Mouse (Mus musculus) MEL (cell line): ENCODE results near the gene Psors1c2. TPM values are rescaled to one million over a fixed set of nuclear protein-coding genes. Genes with fewer than 3 reads are reported as not detected.

ENCODE experiments used
- DNase-seq: peaks from one replicate; pipeline ENCODE4 v3.0.0; 2011; ENCODE audit warnings: low read depth, low spot score
- H3K27ac ChIP-seq: 2 replicates; pipeline ENCODE4 v1.5.1; 2012; ENCODE audit warnings: low read depth, mild to moderate bottlenecking, control low read depth, low read length, moderate library complexity; ENCODE audit not compliant: control insufficient read depth
- H3K27me3 ChIP-seq, 2 experiments: fragments of 150-350 bp in 1 of 2; sonication (generic) in 1 of 2; 2 replicates each; pipeline ENCODE4 v1.6.1; 2012; ENCODE audit warnings: low read length in 2 of 2, mild to moderate bottlenecking in 2 of 2, improper control_type of control experiment in 1 of 2, moderate library complexity in 1 of 2; ENCODE audit not compliant: insufficient read depth in 2 of 2, control insufficient read depth in 1 of 2
- H3K36me3 ChIP-seq, 2 experiments: 2 replicates each; pipeline ENCODE4 v1.6.1; 2012 to 2014; ENCODE audit warnings: low read length in 2 of 2, improper control_type of control experiment in 1 of 2, inconsistent platforms in 1 of 2, mild to moderate bottlenecking in 1 of 2; ENCODE audit not compliant: insufficient read depth in 2 of 2, control insufficient read depth in 1 of 2
- H3K4me1 ChIP-seq, 2 experiments: fragments of 150-350 bp in 1 of 2; sonication (generic) in 1 of 2; 2 replicates each; pipeline ENCODE4 v1.6.1; 2012; ENCODE audit warnings: low read length in 2 of 2, improper control_type of control experiment in 1 of 2, mild to moderate bottlenecking in 1 of 2; ENCODE audit not compliant: insufficient read depth in 2 of 2, control insufficient read depth in 1 of 2
- H3K4me3 ChIP-seq, 2 experiments: fragments of 150-350 bp in 1 of 2; sonication (generic) in 1 of 2; 2 replicates each; pipeline ENCODE4 v1.5.1; 2012; ENCODE audit warnings: low read depth in 2 of 2, low read length in 2 of 2, mild to moderate bottlenecking in 2 of 2, moderate library complexity in 2 of 2, control low read depth in 1 of 2, improper control_type of control experiment in 1 of 2; ENCODE audit not compliant: control insufficient read depth in 1 of 2, insufficient read depth in 1 of 2
- H3K79me2 ChIP-seq: 2 replicates; pipeline ENCODE4 v1.6.1; 2012; ENCODE audit warnings: mild to moderate bottlenecking, low read length, moderate library complexity; ENCODE audit not compliant: control insufficient read depth, poor library complexity, insufficient read depth
- H3K9ac ChIP-seq: 2 replicates; pipeline ENCODE4 v1.6.1; 2012; ENCODE audit warnings: low read depth, mild to moderate bottlenecking, control low read depth, low read length, moderate library complexity; ENCODE audit not compliant: control insufficient read depth, poor library complexity, severe bottlenecking
- H3K9me3 ChIP-seq: fragments of 150-350 bp; sonication (generic); replicated peaks from 2 replicates; pipeline ENCODE4 v1.6.1; 2012; ENCODE audit warnings: mild to moderate bottlenecking, low read length, improper control_type of control experiment, moderate library complexity; ENCODE audit not compliant: insufficient read depth
- CHD1 ChIP-seq: IDR thresholded peaks from 2 replicates; pipeline ENCODE4 v1.6.1; 2012; ENCODE audit warnings: low read depth, mild to moderate bottlenecking, inconsistent platforms, low read length, improper control_type of control experiment
- CTCF ChIP-seq, 3 experiments: IDR thresholded peaks in 2 of 3; conservative IDR thresholded peaks in 1 of 3; 2 replicates each; pipeline ENCODE4 v1.5.1; 2011 to 2012; ENCODE audit warnings: low read length in 3 of 3, low read depth in 2 of 3, mild to moderate bottlenecking in 2 of 3, improper control_type of control experiment in 1 of 3, inconsistent platforms in 1 of 3, mixed read lengths in 1 of 3, moderate library complexity in 1 of 3; ENCODE audit not compliant: control insufficient read depth in 1 of 3, insufficient read depth in 1 of 3, poor library complexity in 1 of 3, severe bottlenecking in 1 of 3
- ELF1 ChIP-seq: IDR thresholded peaks from 2 replicates; pipeline ENCODE4 v1.6.1; 2014; ENCODE audit warnings: low read depth, mild to moderate bottlenecking, inconsistent platforms, low read length, improper control_type of control experiment, moderate library complexity
- ETS1 ChIP-seq: IDR thresholded peaks from 2 replicates; pipeline ENCODE4 v1.6.1; 2012; ENCODE audit warnings: low read depth, mild to moderate bottlenecking, inconsistent platforms, low read length, improper control_type of control experiment, moderate library complexity
- GATA1 ChIP-seq: IDR thresholded peaks from 2 replicates; pipeline ENCODE4 v1.6.1; 2011; ENCODE audit warnings: low read depth, low read length, improper control_type of control experiment
- KAT2A ChIP-seq: conservative IDR thresholded peaks from 2 replicates; pipeline ENCODE4 v1.6.1; 2012; ENCODE audit warnings: low read depth, low read length, improper control_type of control experiment, inconsistent platforms
- MAX ChIP-seq: IDR thresholded peaks from 2 replicates; pipeline ENCODE4 v1.6.1; 2011; ENCODE audit warnings: low read length, improper control_type of control experiment
- MEF2A ChIP-seq: IDR thresholded peaks from 2 replicates; pipeline ENCODE4 v1.6.1; 2014; ENCODE audit warnings: low read depth, mild to moderate bottlenecking, inconsistent platforms, low read length, improper control_type of control experiment; ENCODE audit not compliant: poor library complexity, insufficient replicate concordance, severe bottlenecking; ENCODE audit errors: extremely low read depth
- MXI1 ChIP-seq: IDR thresholded peaks from 2 replicates; pipeline ENCODE4 v1.6.1; 2011; ENCODE audit warnings: mild to moderate bottlenecking, low read depth, low read length, improper control_type of control experiment
- NELFE ChIP-seq: IDR thresholded peaks from 2 replicates; pipeline ENCODE4 v1.6.1; 2011; ENCODE audit warnings: low read depth, low read length, improper control_type of control experiment
- NRF1 ChIP-seq: IDR thresholded peaks from 2 replicates; pipeline ENCODE4 v1.6.1; 2014; ENCODE audit warnings: low read depth, mild to moderate bottlenecking, inconsistent platforms, low read length, improper control_type of control experiment, moderate library complexity; ENCODE audit not compliant: poor library complexity, insufficient read depth, severe bottlenecking
- POLR2A ChIP-seq, 2 experiments: IDR thresholded peaks; 2 replicates each; pipeline ENCODE4 v1.6.1; 2011 to 2012; ENCODE audit warnings: low read length in 2 of 2, mild to moderate bottlenecking in 2 of 2, control low read depth in 1 of 2, improper control_type of control experiment in 1 of 2, low read depth in 1 of 2, moderate library complexity in 1 of 2; ENCODE audit not compliant: control insufficient read depth in 1 of 2, insufficient read depth in 1 of 2, poor library complexity in 1 of 2
- RAD21 ChIP-seq: IDR thresholded peaks from 2 replicates; pipeline ENCODE4 v1.6.1; 2011; ENCODE audit warnings: mild to moderate bottlenecking, low read depth, low read length, improper control_type of control experiment
- RCOR1 ChIP-seq: IDR thresholded peaks from 2 replicates; pipeline ENCODE4 v1.6.1; 2012; ENCODE audit warnings: low read depth, mild to moderate bottlenecking, inconsistent platforms, low read length, improper control_type of control experiment
- SMC3 ChIP-seq: IDR thresholded peaks from 2 replicates; pipeline ENCODE4 v1.6.1; 2011; ENCODE audit warnings: low read depth, low read length, improper control_type of control experiment
- TAL1 ChIP-seq: IDR thresholded peaks from 2 replicates; pipeline ENCODE4 v1.6.1; 2012; ENCODE audit warnings: mild to moderate bottlenecking, inconsistent platforms, low read length, moderate library complexity, mixed read lengths
- TBP ChIP-seq: IDR thresholded peaks from 2 replicates; pipeline ENCODE4 v1.8.0; 2011; ENCODE audit warnings: low read depth, low read length, improper control_type of control experiment
- UBTF ChIP-seq: IDR thresholded peaks from 2 replicates; pipeline ENCODE4 v1.6.1; 2012; ENCODE audit warnings: low read depth, mild to moderate bottlenecking, inconsistent platforms, low read length, improper control_type of control experiment, moderate library complexity, borderline replicate concordance; ENCODE audit not compliant: insufficient read depth
- USF1 ChIP-seq: IDR thresholded peaks from 2 replicates; pipeline ENCODE4 v1.6.1; 2014; ENCODE audit warnings: low read depth, mild to moderate bottlenecking, inconsistent platforms, low read length, improper control_type of control experiment, moderate library complexity
- ZC3H11A ChIP-seq: IDR thresholded peaks from 2 replicates; pipeline ENCODE4 v1.6.1; 2012; ENCODE audit warnings: low read depth, mild to moderate bottlenecking, inconsistent platforms, low read length, improper control_type of control experiment
- ZNF384 ChIP-seq: IDR thresholded peaks from 2 replicates; pipeline ENCODE4 v1.6.1; 2012; ENCODE audit warnings: low read depth, mild to moderate bottlenecking, inconsistent platforms, low read length, improper control_type of control experiment
- polyA plus RNA-seq, 2 experiments: library from polyadenylated mRNA; stranded (reverse) in 1 of 2; unstranded in 1 of 2; fragments of >175 nt in 1 of 2; fragments of >200 nt in 1 of 2; gene quantifications; 2 replicates each; pipeline versions ENCODE4 v1.2.1 to v1.2.4; 2012; ENCODE audit warnings: low replicate concordance in 2 of 2, low read depth in 1 of 2; ENCODE audit not compliant: insufficient read length in 2 of 2, insufficient read depth in 1 of 2, missing spikeins in 1 of 2
- total RNA-seq: library from RNA; depleted of rRNA; stranded (reverse); fragments of 300-350 nt; gene quantifications from 2 replicates; pipeline ENCODE4 v1.2.3, GENCODE M21; 2012

Gene Psors1c2
- total and polyA plus RNA-seq, 3 experiments: 0.27 to 1.3 TPM; not detected in 1

GRCm38 (mm10) chr17:35550871-35551270, 17.9 kb downstream of the Psors1c2 start:
- Histone ChIP-seq H3K27ac (no peak overlapping the region), H3K79me2 (no peaks in the 10 kb centered on the region), H3K9ac (no peak overlapping the region), H3K36me3 (no peaks in the 10 kb centered on the region), H3K4me3 (no peak overlapping the region), H3K27me3 (no peaks in the 10 kb centered on the region), H3K9me3 (no peaks in the 10 kb centered on the region)
- no peak for DNase-seq
- TF ChIP-seq MEF2A (no peak), UBTF (no peak), RCOR1 (no peak), CTCF (IDR thresholded peaks at IDR 0.05 in 2 of 3, conservative IDR thresholded peaks at IDR 0.05 in 1 of 3; ENCODE audit: control insufficient read depth in 1 of 3, insufficient read depth in 1 of 3, low read depth in 2 of 3, low read length in 3 of 3, poor library complexity in 1 of 3, severe bottlenecking in 1 of 3) (no peak), MXI1 (no peak), MAX (no peak), NELFE (no peak), TAL1 (no peak), POLR2A (IDR thresholded peaks at IDR 0.05; ENCODE audit: control insufficient read depth in 1 of 2, insufficient read depth in 1 of 2, low read depth in 1 of 2, low read length in 2 of 2, poor library complexity in 1 of 2) (no peak), NRF1 (no peak), CHD1 (no peak), USF1 (no peak), RAD21 (no peak), ETS1 (no peak), GATA1 (no peak), TBP (no peak), ZC3H11A (no peak), ELF1 (no peak), SMC3 (no peak), ZNF384 (no peak)
- TF ChIP-seq, all 39 proteins: peak for 0
- H3K4me1 ChIP-seq: no peaks in the 10 kb centered on the region

GRCm38 (mm10) chr17:35551881-35552414, 18.9 kb downstream of the Psors1c2 start, which contains the start of gene Cdsn:
Gene Cdsn, plus strand, starts transcription at chr17:35552128.
- no peaks in the 10 kb centered on the region for H3K36me3 ChIP-seq
- DNase-seq: no peak
- H3K4me1 ChIP-seq: no peaks in the 10 kb centered on the region
- H3K9me3 ChIP-seq: no peaks in the 10 kb centered on the region
- H3K4me3 ChIP-seq: no peak within 1 kb of the TSS
- H3K79me2 ChIP-seq: no peaks in the 10 kb centered on the region
- no peaks in the 10 kb centered on the region for H3K27me3 ChIP-seq
- H3K27ac ChIP-seq: no peak within 1 kb of the TSS
- no peak for TF ChIP-seq KAT2A
- TF ChIP-seq ETS1: no peak
- no peak for TF ChIP-seq SMC3
- no peak for TF ChIP-seq ZNF384
- no peak within 1 kb of the TSS for H3K9ac ChIP-seq
